Mouse (Mus musculus) neural tube, embryonic 11.5 days (tissue): Measurements from ENCODE around the gene Dlx1. TPM values are rescaled to one million over a fixed set of nuclear protein-coding genes. Genes with fewer than 3 reads are reported as not detected.
A peak's percentile ranks its signal among the peaks of the same experiment; 100 is the strongest.

Experiments
- ATAC-seq: fragments of 200-750 bp; cut with Nextera tagmentation; 2 replicates; pipeline ENCODE4 v1.8.0; 2017; ENCODE audit warnings: moderate number of reproducible peaks, mild to moderate bottlenecking, moderate TSS enrichment, moderate library complexity; ENCODE audit not compliant: insufficient read depth, low FRiP score, low TSS enrichment
- DNase-seq: peaks from one replicate; pipeline ENCODE4 v3.0.0-alpha.2; 2015; ENCODE audit warnings: low spot score
- H3K27ac ChIP-seq: fragments of 300-500 bp; sonication (generic); 2 replicates; pipeline ENCODE4 v1.5.1; 2014; ENCODE audit warnings: low read depth, mild to moderate bottlenecking, low read length
- H3K27me3 ChIP-seq: fragments of 300-500 bp; sonication (generic); 2 replicates; pipeline ENCODE4 v1.6.1; 2014; ENCODE audit warnings: mild to moderate bottlenecking, low read length, mixed read lengths; ENCODE audit not compliant: control insufficient read depth, insufficient read depth
- H3K36me3 ChIP-seq: fragments of 300-500 bp; sonication (generic); 2 replicates; pipeline ENCODE4 v1.6.1; 2014; ENCODE audit warnings: mild to moderate bottlenecking, low read length, moderate library complexity, mixed read lengths; ENCODE audit not compliant: control insufficient read depth, insufficient read depth
- H3K4me1 ChIP-seq: fragments of 300-500 bp; sonication (generic); 2 replicates; pipeline ENCODE4 v1.6.1; 2014; ENCODE audit warnings: low read length, mixed read lengths; ENCODE audit not compliant: control insufficient read depth, insufficient read depth
- H3K4me2 ChIP-seq: fragments of 300-500 bp; sonication (generic); 2 replicates; pipeline ENCODE4 v1.6.1; 2014; ENCODE audit warnings: low read depth, mild to moderate bottlenecking, moderate library complexity
- H3K4me3 ChIP-seq: fragments of 300-500 bp; sonication (generic); 2 replicates; pipeline ENCODE4 v1.5.1; 2014; ENCODE audit warnings: low read depth, low read length
- H3K9ac ChIP-seq: fragments of 300-500 bp; sonication (generic); 2 replicates; pipeline ENCODE4 v1.6.1; 2014; ENCODE audit warnings: mild to moderate bottlenecking, low read length
- H3K9me3 ChIP-seq: fragments of 300-500 bp; sonication (generic); 2 replicates; pipeline ENCODE4 v1.6.1; 2016; ENCODE audit warnings: low read length; ENCODE audit not compliant: control insufficient read depth
- WGBS: fragments of 180-500 bp; shearing (Covaris S2); extraction: QIAGEN DNeasy Blood & Tissue Kit; methylation state at CpG from one replicate; pipeline ENCODE4 v1.1.7; 2014; 5-methylcytosine and 5-hydroxymethylcytosine counted together
- polyA plus RNA-seq: library from polyadenylated mRNA; unstranded; fragments of >200 nt; fragmentation: Nextera tagmentation; extraction: Ambion mirVana; gene quantifications from 2 replicates; pipeline ENCODE4 v1.2.1, GENCODE M21; 2014

Dlx1 gene
- polyA plus RNA-seq, 1 experiment from 2014 or later = 1.2 TPM

GRCm38 (mm10) chr2:71531124-71531590 is 3.2 kb downstream of the Dlx1 start:
- Histone ChIP-seq H3K4me1 (peaks cover 11% of the 10 kb centered on the region; the same call in 1 of the 2 replicates), H3K27ac (no peak overlapping the region), H3K9me3 (no peaks in the 10 kb centered on the region), H3K27me3 (peaks cover 91% of the 10 kb centered on the region), H3K9ac (no peak overlapping the region), H3K4me3 (no peak overlapping the region), H3K4me2 (no peak overlapping the region), H3K36me3 (no peaks in the 10 kb centered on the region)
- ATAC-seq (no peak), DNase-seq (no peak)
- WGBS = 0% methylated on average over 12 of the region's 12 CpGs

GRCm38 (mm10) chr2:71531990-71532970 is 4.4 kb downstream of the Dlx1 start:
- no peak overlapping the region for H3K9ac ChIP-seq
- H3K36me3 ChIP-seq = no peaks in the 10 kb centered on the region
- H3K9me3 ChIP-seq = no peaks in the 10 kb centered on the region
- DNase-seq = peak; percentile 50
- peaks cover 11% of the 10 kb centered on the region; the same call in 1 of the 2 replicates for H3K4me1 ChIP-seq
- no peak overlapping the region for H3K4me2 ChIP-seq
- WGBS = under 1% methylated on average over 43 of the region's 43 CpGs
- peaks cover 91% of the 10 kb centered on the region for H3K27me3 ChIP-seq
- H3K27ac ChIP-seq = no peak overlapping the region
- ATAC-seq = no peak
- no peak overlapping the region for H3K4me3 ChIP-seq

- H3K4me1 ChIP-seq = peaks cover 11% of the 10 kb centered on the region; the same call in 1 of the 2 replicates
- H3K27me3 ChIP-seq = peaks cover 95% of the 10 kb centered on the region
- no peaks in the 10 kb centered on the region for H3K36me3 ChIP-seq
- H3K27ac ChIP-seq = no peak overlapping the region
- H3K4me3 ChIP-seq = no peak overlapping the region
- ATAC-seq = no peak
- no peak for DNase-seq
- WGBS = 8% methylated on average over 5 of the region's 5 CpGs
- no peak overlapping the region for H3K4me2 ChIP-seq
- H3K9ac ChIP-seq = no peak overlapping the region
- no peaks in the 10 kb centered on the region for H3K9me3 ChIP-seq
Measured at GRCm38 (mm10) chr2:71533094-71533493, 5.2 kb downstream of the Dlx1 start.

GRCm38 (mm10) chr2:71534242-71535052 is 6.5 kb downstream of the Dlx1 start:
- Histone ChIP-seq H3K27ac (no peak overlapping the region), H3K36me3 (no peaks in the 10 kb centered on the region), H3K9ac (no peak overlapping the region), H3K4me2 (no peak overlapping the region), H3K4me3 (no peak overlapping the region), H3K27me3 (peaks cover 96% of the 10 kb centered on the region), H3K4me1 (0 out of 2 replicates have a peak, but pooled peaks cover 5% of the 10 kb centered on the region), H3K9me3 (no peaks in the 10 kb centered on the region)
- WGBS = under 1% methylated on average over 20 of the region's 20 CpGs
- ATAC-seq (no peak), DNase-seq (no peak)

- Histone ChIP-seq H3K36me3 (no peaks in the 10 kb centered on the region), H3K27me3 (peaks cover 96% of the 10 kb centered on the region), H3K4me2 (peak overlapping the region; percentile 32), H3K27ac (no peak overlapping the region), H3K4me1 (peaks cover 13% of the 10 kb centered on the region), H3K9ac (no peak overlapping the region; the same call in 1 of the 2 replicates), H3K4me3 (peak overlapping the region; percentile 16), H3K9me3 (no peaks in the 10 kb centered on the region)
- WGBS = under 1% methylated on average over 44 of the region's 48 CpGs
- DNase-seq (peak; percentile 51), ATAC-seq (no peak)
Measured at GRCm38 (mm10) chr2:71540611-71541417, 12.9 kb downstream of the Dlx1 start.

- no peak overlapping the region for H3K27ac ChIP-seq
- ATAC-seq (no peak), DNase-seq (peak; percentile 48)
- no peaks in the 10 kb centered on the region for H3K9me3 ChIP-seq
- under 1% methylated on average over 37 of the region's 37 CpGs for WGBS
- H3K36me3 ChIP-seq = no peaks in the 10 kb centered on the region
- peak overlapping the region; percentile 32 for H3K4me2 ChIP-seq
- H3K4me1 ChIP-seq = peaks cover 18% of the 10 kb centered on the region
- H3K9ac ChIP-seq = peak overlapping the region; percentile 14; the same call in 1 of the 2 replicates
- peak overlapping the region; percentile 16 for H3K4me3 ChIP-seq
- peaks cover 96% of the 10 kb centered on the region for H3K27me3 ChIP-seq
Measured at GRCm38 (mm10) chr2:71541418-71542226, 13.7 kb downstream of the Dlx1 start.

GRCm38 (mm10) chr2:71542227-71542815 is 14.4 kb downstream of the Dlx1 start:
- no peak overlapping the region for H3K9ac ChIP-seq
- WGBS = 2% methylated on average over 11 of the region's 11 CpGs
- peaks cover 92% of the 10 kb centered on the region for H3K27me3 ChIP-seq
- no peak overlapping the region for H3K4me3 ChIP-seq
- H3K4me2 ChIP-seq = no peak overlapping the region
- peaks cover 18% of the 10 kb centered on the region for H3K4me1 ChIP-seq
- no peak for ATAC-seq
- H3K36me3 ChIP-seq = no peaks in the 10 kb centered on the region
- no peaks in the 10 kb centered on the region for H3K9me3 ChIP-seq
- no peak overlapping the region for H3K27ac ChIP-seq
- DNase-seq = peak; percentile 27
